Mouse (Mus musculus): Measurements from ENCODE around the gene Spns1. TPM values are rescaled to one million over a fixed set of nuclear protein-coding genes. Genes with fewer than 3 reads are reported as not detected.

Spns1 gene
- polyA plus RNA-seq, 1 experiment from 2014 or later = 70.8 TPM

GRCm38 (mm10) chr7:126350748-126351418, 26.4 kb downstream of the Spns1 start:
- no peak for ATAC-seq (replicated peaks; ENCODE audit: low FRiP score)
- no peaks in the 10 kb centered on the region for H3K9me3 ChIP-seq (replicated peaks)
- no peaks in the 10 kb centered on the region for H3K36me3 ChIP-seq
- no peak overlapping the region for H3K9ac ChIP-seq
- no peak overlapping the region for H3K27ac ChIP-seq
- H3K4me3 ChIP-seq (replicated peaks) = no peak overlapping the region
- WGBS = 70% methylated on average over 20 of the region's 20 CpGs
- peaks cover 8% of the 10 kb centered on the region; the same call in 1 of the 2 replicates for H3K4me1 ChIP-seq
- H3K4me2 ChIP-seq = peak overlapping the region; percentile 10; the same call in 1 of the 2 replicates
- peaks cover 7% of the 10 kb centered on the region; the same call in 1 of the 2 replicates for H3K27me3 ChIP-seq

GRCm38 (mm10) chr7:126348293-126348692, 29.0 kb downstream of the Spns1 start:
- no peak overlapping the region for H3K4me3 ChIP-seq (replicated peaks)
- no peak overlapping the region for H3K27ac ChIP-seq
- 71% methylated on average over 8 of the region's 8 CpGs for WGBS
- H3K4me1 ChIP-seq = 0 out of 2 replicates have a peak, but pooled peaks cover 5% of the 10 kb centered on the region
- H3K9me3 ChIP-seq (replicated peaks) = no peaks in the 10 kb centered on the region
- ATAC-seq (replicated peaks; ENCODE audit: low FRiP score) = no peak
- peaks cover 7% of the 10 kb centered on the region; the same call in 1 of the 2 replicates for H3K27me3 ChIP-seq
- no peak overlapping the region for H3K9ac ChIP-seq
- H3K4me2 ChIP-seq = no peak overlapping the region
- no peaks in the 10 kb centered on the region for H3K36me3 ChIP-seq

GRCm38 (mm10) chr7:126347098-126347497, 30.2 kb downstream of the Spns1 start:
- H3K9me3 ChIP-seq (replicated peaks) = no peaks in the 10 kb centered on the region
- no peak for ATAC-seq (replicated peaks; ENCODE audit: low FRiP score)
- no peak overlapping the region for H3K27ac ChIP-seq
- no peaks in the 10 kb centered on the region for H3K36me3 ChIP-seq
- H3K4me3 ChIP-seq (replicated peaks) = no peak overlapping the region
- no peak overlapping the region for H3K4me2 ChIP-seq
- 0 out of 2 replicates have a peak, but pooled peaks cover 5% of the 10 kb centered on the region for H3K4me1 ChIP-seq
- no peak overlapping the region for H3K9ac ChIP-seq
- H3K27me3 ChIP-seq = peaks cover 7% of the 10 kb centered on the region; the same call in 1 of the 2 replicates
- WGBS = 48% methylated on average over 1 of the region's 1 CpGs

- 64% methylated on average over 3 of the region's 3 CpGs for WGBS
- Histone ChIP-seq H3K36me3 (no peaks in the 10 kb centered on the region), H3K4me1 (peaks cover 7% of the 10 kb centered on the region; the same call in 1 of the 2 replicates), H3K27me3 (peaks cover 3% of the 10 kb centered on the region; the same call in 1 of the 2 replicates), H3K9me3 (replicated peaks) (no peaks in the 10 kb centered on the region), H3K27ac (no peak overlapping the region), H3K4me3 (replicated peaks) (no peak overlapping the region), H3K4me2 (no peak overlapping the region), H3K9ac (no peak overlapping the region)
- no peak for ATAC-seq (replicated peaks; ENCODE audit: low FRiP score)
These were observed 31.3 kb downstream of the Spns1 start for GRCm38 (mm10) chr7:126345969-126346368.

- WGBS = 70% methylated on average over 3 of the region's 3 CpGs
- no peak overlapping the region for H3K4me2 ChIP-seq
- no peaks in the 10 kb centered on the region; the same call in 1 of the 2 replicates for H3K27me3 ChIP-seq
- H3K36me3 ChIP-seq = no peaks in the 10 kb centered on the region
- no peak overlapping the region for H3K27ac ChIP-seq
- H3K9me3 ChIP-seq (replicated peaks) = no peaks in the 10 kb centered on the region
- no peak overlapping the region for H3K9ac ChIP-seq
- no peak overlapping the region for H3K4me3 ChIP-seq (replicated peaks)
- H3K4me1 ChIP-seq = peaks cover 11% of the 10 kb centered on the region
- ATAC-seq (replicated peaks; ENCODE audit: low FRiP score) = no peak
These were observed 31.7 kb downstream of the Spns1 start for GRCm38 (mm10) chr7:126345557-126345956.

- 47% methylated on average over 6 of the region's 6 CpGs for WGBS
- Histone ChIP-seq H3K9me3 (replicated peaks) (no peaks in the 10 kb centered on the region), H3K4me1 (peaks cover 24% of the 10 kb centered on the region), H3K4me3 (replicated peaks) (no peak overlapping the region), H3K27ac (0 out of 2 replicates have a peak overlapping the region, but pooled peaks have one; percentile 48), H3K9ac (no peak overlapping the region), H3K27me3 (no peaks in the 10 kb centered on the region), H3K4me2 (no peak overlapping the region), H3K36me3 (no peaks in the 10 kb centered on the region)
- no peak for ATAC-seq (replicated peaks; ENCODE audit: low FRiP score)
These were observed 36.4 kb downstream of the Spns1 start for GRCm38 (mm10) chr7:126340896-126341295.

- peak; percentile 52; the same call in 1 of the 2 replicates for ATAC-seq (replicated peaks; ENCODE audit: low FRiP score)
- Histone ChIP-seq H3K4me2 (no peak overlapping the region), H3K9me3 (replicated peaks) (no peaks in the 10 kb centered on the region), H3K27me3 (no peaks in the 10 kb centered on the region), H3K36me3 (no peaks in the 10 kb centered on the region), H3K4me1 (peaks cover 24% of the 10 kb centered on the region), H3K4me3 (replicated peaks) (no peak overlapping the region), H3K27ac (0 out of 2 replicates have a peak overlapping the region, but pooled peaks have one; percentile 48), H3K9ac (no peak overlapping the region)
- WGBS = 61% methylated on average over 6 of the region's 6 CpGs
These were observed 37.0 kb downstream of the Spns1 start for GRCm38 (mm10) chr7:126340206-126340618.

- Histone ChIP-seq H3K27me3 (no peaks in the 10 kb centered on the region), H3K27ac (no peak overlapping the region), H3K4me2 (no peak overlapping the region), H3K9ac (no peak overlapping the region), H3K4me3 (replicated peaks) (no peak overlapping the region), H3K36me3 (no peaks in the 10 kb centered on the region), H3K9me3 (replicated peaks) (no peaks in the 10 kb centered on the region), H3K4me1 (peaks cover 19% of the 10 kb centered on the region)
- 69% methylated on average over 8 of the region's 8 CpGs for WGBS
- ATAC-seq (replicated peaks; ENCODE audit: low FRiP score) = no peak
These were observed 37.7 kb downstream of the Spns1 start for GRCm38 (mm10) chr7:126339521-126339971.

GRCm38 (mm10) chr7:126338906-126339305, 38.3 kb downstream of the Spns1 start:
- no peak overlapping the region for H3K9ac ChIP-seq
- no peak overlapping the region for H3K4me3 ChIP-seq (replicated peaks)
- H3K27me3 ChIP-seq = no peaks in the 10 kb centered on the region
- no peaks in the 10 kb centered on the region for H3K9me3 ChIP-seq (replicated peaks)
- no peak overlapping the region for H3K4me2 ChIP-seq
- ATAC-seq (replicated peaks; ENCODE audit: low FRiP score) = no peak
- H3K4me1 ChIP-seq = peaks cover 19% of the 10 kb centered on the region
- no peak overlapping the region for H3K27ac ChIP-seq
- whole genome bisulfite sequencing = 71% methylated on average over 8 of the region's 8 CpGs
- no peaks in the 10 kb centered on the region for H3K36me3 ChIP-seq

GRCm38 (mm10) chr7:126335556-126335955, 41.7 kb downstream of the Spns1 start:
- no peaks in the 10 kb centered on the region for H3K36me3 ChIP-seq
- H3K4me3 ChIP-seq (replicated peaks) = no peak overlapping the region
- H3K27ac ChIP-seq = no peak overlapping the region
- no peaks in the 10 kb centered on the region for H3K27me3 ChIP-seq
- WGBS = 84% methylated on average over 1 of the region's 1 CpGs
- H3K9me3 ChIP-seq (replicated peaks) = no peaks in the 10 kb centered on the region
- H3K4me1 ChIP-seq = peaks cover 13% of the 10 kb centered on the region
- no peak overlapping the region for H3K4me2 ChIP-seq
- no peak for ATAC-seq (replicated peaks; ENCODE audit: low FRiP score)
- H3K9ac ChIP-seq = no peak overlapping the region

GRCm38 (mm10) chr7:126332691-126333090, 44.6 kb downstream of the Spns1 start:
- no peak for ATAC-seq (replicated peaks; ENCODE audit: low FRiP score)
- 76% methylated on average over 3 of the region's 3 CpGs for WGBS
- Histone ChIP-seq H3K36me3 (no peaks in the 10 kb centered on the region), H3K4me1 (no peaks in the 10 kb centered on the region), H3K9ac (no peak overlapping the region), H3K27me3 (no peaks in the 10 kb centered on the region), H3K4me3 (replicated peaks) (no peak overlapping the region), H3K9me3 (replicated peaks) (no peaks in the 10 kb centered on the region), H3K27ac (no peak overlapping the region), H3K4me2 (no peak overlapping the region)

GRCm38 (mm10) chr7:126330693-126331092, 46.6 kb downstream of the Spns1 start:
- Histone ChIP-seq H3K9me3 (replicated peaks) (no peaks in the 10 kb centered on the region), H3K27me3 (peaks cover 13% of the 10 kb centered on the region), H3K4me3 (replicated peaks) (no peak overlapping the region), H3K9ac (no peak overlapping the region), H3K27ac (no peak overlapping the region), H3K4me2 (no peak overlapping the region), H3K36me3 (no peaks in the 10 kb centered on the region), H3K4me1 (no peaks in the 10 kb centered on the region)
- WGBS = 44% methylated on average over 2 of the region's 2 CpGs
- no peak for ATAC-seq (replicated peaks; ENCODE audit: low FRiP score)
